Mouse (Mus musculus) right cerebral cortex, adult 18-20 months (tissue): Measurements from ENCODE around the gene E4f1.
"Not testable (repeated sequence)": the region's sequence is repeated elsewhere in the genome, so short reads cannot be mapped to it uniquely, and the experiment has no call there.

ENCODE experiments used
- DNase-seq: peaks from one replicate; pipeline ENCODE4 v3.0.0; 2022; ENCODE audit warnings: mixed read lengths

E4f1 gene

DNA sequence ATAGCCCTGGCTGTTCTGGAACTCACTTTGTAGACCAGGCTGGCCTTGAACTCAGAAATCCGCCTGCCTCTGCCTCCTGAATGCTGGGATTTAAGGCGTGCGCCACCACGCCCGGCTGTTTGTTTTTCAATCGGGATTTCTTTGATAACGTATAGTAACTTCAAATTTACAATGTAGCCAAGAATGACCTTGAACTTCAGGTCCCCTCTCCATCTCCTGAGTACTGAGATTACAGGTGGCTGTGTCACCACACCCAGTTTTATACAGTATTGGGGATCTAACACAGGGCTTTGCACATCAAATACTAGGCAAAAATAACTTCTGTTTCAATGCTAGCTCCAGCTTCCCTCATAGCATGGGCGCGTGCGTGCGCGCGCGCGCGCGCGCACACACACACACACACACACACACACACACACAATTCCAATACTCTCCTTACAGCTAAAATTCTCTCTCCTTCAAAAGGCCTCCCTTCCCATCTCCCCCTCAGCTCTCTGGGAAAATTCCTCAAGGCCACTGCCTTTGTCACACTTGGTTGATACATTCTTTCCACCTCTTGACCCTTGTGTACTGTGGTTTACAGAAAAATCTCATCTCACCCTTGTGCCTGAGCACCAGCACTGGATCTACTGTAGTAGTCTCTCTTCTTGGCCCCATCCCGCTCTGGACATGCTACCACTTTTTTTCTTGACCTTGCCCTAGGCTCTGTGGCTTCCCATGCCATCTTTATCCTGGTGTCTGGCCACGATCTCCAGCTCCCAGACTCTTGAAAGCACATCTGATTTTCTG is 11.1 kb upstream of the E4f1 start:
- no peak for DNase-seq

DNA sequence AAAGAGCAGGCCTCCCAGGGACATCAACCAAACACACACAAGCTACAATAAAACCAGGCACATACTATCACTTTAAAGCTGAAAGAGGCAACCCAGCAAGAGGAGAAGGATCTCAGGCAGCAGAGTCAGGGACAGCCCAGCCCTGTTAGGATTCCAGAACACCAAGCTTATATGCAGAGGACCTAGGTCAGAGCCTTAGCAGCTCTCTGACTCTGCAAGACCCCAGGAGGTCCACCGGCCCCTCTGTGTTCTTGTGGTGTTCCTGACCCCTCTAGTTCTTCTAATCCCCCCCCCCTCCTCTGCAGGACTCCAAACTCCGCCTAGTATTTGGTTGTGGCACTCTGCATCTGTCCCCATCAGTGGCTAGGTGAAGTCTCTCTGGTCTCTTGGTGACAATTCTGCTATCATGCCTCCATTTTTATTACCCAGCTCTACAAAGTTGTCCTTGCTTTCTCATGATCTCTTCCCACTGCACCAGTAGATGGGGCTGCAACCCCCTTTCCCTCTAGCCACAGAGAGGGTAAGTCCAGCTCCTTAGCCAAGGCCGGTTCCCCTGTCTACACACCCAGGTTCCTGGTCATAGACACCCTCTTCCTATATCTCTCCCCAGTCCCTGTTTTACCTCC is 10.2 kb upstream of the E4f1 start:
- no peak for DNase-seq

- no peak for DNase-seq
These were observed 9.3 kb upstream of the E4f1 start for GRCm38 (mm10) chr17:24479431-24479830.

- peak; percentile 97 for DNase-seq
These were observed 8.7 kb upstream of the E4f1 start, which contains the start of gene Mlst8 for GRCm38 (mm10) chr17:24478663-24479380. Mlst8 (minus strand) TSS chr17:24479078.

DNA sequence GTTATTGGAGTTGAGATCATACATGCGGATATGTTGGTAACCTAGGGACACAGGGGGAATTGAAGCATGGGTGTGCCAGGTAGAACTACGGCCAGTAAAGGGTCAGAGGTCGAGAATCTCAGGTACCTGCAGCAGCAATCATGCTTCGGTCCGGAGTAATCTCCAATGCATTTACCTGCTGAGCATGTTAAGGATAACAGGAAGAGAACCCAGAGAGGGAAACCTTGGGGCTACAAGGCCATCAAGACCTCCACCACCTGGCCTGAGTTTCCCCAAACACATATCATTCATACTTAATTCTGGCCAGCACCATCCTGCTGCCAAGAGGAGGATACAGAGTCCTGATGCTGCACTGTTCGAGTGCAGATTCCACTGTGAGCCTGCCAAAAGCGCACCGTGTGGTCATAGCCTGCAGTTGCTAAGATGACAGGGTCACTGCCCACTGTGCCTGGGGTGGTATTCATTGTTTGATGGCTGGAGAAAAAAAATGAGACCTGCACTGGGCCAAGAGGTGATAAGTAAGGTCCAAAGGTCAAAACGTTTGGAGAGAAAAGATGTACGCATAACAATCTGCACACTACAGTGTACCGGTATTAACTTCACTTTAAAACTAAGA is 8.0 kb upstream of the E4f1 start:
- no peak for DNase-seq

DNA sequence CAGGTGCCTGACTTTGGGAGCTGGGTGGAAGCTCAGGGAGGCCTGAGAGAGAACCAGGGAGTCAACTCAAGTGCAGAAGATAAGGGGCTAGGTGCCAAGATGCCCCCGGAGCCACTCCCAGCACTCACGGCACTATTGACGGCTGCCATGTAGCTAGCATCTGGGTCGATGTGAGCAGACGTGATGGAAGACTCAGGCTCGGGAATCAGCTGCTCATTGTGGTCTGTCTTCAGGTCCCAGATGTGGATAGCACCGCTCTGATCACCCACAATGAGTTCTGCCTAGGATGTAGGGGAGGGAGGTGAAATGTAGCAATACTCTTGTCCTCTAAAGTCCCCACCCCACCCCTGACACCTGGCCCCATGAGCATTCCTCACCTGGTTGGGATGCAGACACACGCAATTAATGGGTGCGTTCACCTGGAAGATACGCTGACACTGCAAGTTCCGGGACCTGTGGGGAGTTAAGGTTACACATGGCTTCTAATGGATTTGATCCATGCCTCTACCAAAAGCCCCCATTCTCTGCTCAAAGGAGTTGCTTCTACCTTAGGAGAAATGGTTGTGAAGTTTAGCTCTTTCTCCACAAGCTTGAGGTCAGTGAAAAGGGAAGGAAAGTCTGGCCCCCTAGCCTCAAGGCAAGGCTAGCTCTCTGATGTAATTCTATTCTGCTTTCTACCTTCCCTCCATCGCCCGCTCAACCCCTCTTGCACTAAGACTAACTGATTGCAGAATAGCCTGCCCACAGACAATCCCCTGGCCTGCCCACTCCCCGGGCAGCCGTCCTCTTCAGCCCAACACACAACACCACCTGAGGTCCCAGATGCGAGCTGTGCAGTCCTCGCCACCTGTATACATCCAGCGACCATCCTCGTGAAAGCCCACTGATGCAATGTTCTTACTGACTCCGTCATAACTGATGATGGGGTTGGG is 7.2 kb upstream of the E4f1 start:
- DNase-seq: no peak

DNA sequence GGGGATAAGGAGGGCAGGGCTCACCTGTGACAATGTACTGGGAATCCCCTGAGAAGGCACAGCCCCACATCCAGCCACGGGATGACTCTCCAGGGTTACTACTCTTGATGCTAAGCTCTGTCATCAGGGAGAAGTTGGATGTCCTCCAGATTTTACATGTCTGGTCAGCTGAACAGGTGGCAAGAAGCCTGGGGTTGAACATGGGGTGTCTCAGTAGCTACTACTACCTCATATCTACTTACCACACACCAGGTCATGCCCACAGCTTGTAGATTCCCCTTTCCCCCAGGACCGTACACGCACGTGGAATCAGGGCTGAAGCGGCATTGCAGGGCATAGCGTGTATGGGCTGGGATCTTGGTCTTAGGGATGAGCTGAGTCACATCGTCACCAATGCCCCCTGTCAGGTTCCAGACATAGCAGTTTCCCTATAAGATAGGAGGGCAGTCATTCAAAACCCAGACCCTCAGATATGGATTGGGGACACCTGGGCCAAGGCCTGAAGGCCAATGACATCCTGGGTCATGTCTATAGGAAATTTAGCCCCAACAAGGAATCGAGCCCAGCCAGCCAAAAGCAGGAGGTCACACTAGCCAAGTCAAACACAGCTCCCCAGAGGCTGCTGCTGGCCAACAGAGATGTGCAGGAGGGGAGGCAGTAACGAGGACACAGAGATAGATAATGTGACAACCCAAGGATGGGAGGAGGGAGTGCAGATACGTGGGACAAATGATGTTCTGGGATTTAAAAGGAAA is 6.1 kb upstream of the E4f1 start:
- DNase-seq: no peak

- no peak for DNase-seq
These were observed 5.5 kb upstream of the E4f1 start for GRCm38 (mm10) chr17:24475586-24475985.

GRCm38 (mm10) chr17:24474557-24474956 is 4.4 kb upstream of the E4f1 start:
- DNase-seq: peak; percentile 58

- no peak for DNase-seq
These were observed 3.6 kb upstream of the E4f1 start, which contains the start of gene Bricd5 for GRCm38 (mm10) chr17:24473612-24474275. Bricd5 (plus strand) TSS chr17:24473884.

GRCm38 (mm10) chr17:24472512-24472911 is 2.4 kb upstream of the E4f1 start:
- DNase-seq: no peak

- peak; percentile 51 for DNase-seq
These were observed 801 bp upstream of the E4f1 start for GRCm38 (mm10) chr17:24470701-24471527.

GRCm38 (mm10) chr17:24469336-24469909 is 690 bp downstream of the E4f1 start:
- no peak for DNase-seq

- DNase-seq: no peak
These were observed 1.4 kb downstream of the E4f1 start for GRCm38 (mm10) chr17:24468636-24469246.

DNA sequence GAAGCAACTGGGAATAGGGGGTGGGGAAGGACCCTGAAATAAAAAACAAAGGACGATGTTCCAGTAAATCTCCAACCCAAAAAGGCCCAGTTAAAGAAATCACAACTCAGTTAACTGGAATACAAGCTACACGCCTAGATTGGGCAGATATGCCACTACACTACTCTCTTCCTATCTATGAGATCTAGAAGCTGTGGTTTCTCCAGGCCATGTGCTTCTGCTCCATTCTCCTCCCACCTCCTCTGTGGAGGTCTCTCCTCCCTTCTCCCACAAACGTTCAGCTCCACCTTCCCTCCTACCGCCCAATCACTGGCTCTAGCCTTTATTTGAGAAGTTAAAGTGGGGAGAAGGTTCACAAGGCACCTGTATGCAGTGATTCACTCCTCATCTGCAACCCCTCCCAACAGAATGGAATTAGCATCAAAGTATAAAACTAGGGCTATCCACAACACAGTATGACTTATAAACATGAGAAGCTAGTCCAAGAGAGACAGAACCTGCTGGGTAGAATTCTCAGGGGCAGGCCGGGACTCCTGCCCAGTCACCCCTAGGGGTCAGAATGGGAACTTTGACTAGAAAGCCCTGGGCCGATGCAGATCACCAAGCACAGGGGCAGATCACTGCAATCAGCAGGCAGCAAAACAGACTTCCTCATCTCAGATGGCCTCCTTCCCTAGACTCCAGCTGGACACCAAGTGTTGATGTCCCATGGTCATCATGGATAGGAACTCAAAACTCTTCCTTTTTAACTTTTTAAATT is 6.6 kb downstream of the E4f1 start:
- DNase-seq: no peak

DNA sequence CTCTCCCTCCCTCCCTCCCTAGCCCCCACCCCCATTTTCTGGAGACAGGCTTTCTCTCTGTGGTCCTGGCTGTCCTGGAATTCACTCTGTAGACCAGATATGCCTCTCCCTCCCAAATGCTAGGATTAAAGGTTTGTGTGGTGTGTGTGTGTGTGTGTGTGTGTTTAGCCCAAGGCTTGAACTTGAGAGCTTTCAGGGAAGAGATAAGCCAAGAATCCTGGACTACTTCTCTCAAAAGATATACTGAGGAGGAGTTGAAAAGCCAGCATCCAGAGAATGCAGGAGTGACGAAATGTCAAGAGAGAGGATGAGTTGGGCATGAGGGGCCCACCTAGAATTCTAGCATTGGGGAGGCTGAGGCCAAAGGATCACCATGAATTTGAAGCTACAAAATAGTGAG is 7.2 kb downstream of the E4f1 start:
- no peak for DNase-seq

- no peak for DNase-seq
These were observed 8.5 kb downstream of the E4f1 start for GRCm38 (mm10) chr17:24461580-24461979.

DNA sequence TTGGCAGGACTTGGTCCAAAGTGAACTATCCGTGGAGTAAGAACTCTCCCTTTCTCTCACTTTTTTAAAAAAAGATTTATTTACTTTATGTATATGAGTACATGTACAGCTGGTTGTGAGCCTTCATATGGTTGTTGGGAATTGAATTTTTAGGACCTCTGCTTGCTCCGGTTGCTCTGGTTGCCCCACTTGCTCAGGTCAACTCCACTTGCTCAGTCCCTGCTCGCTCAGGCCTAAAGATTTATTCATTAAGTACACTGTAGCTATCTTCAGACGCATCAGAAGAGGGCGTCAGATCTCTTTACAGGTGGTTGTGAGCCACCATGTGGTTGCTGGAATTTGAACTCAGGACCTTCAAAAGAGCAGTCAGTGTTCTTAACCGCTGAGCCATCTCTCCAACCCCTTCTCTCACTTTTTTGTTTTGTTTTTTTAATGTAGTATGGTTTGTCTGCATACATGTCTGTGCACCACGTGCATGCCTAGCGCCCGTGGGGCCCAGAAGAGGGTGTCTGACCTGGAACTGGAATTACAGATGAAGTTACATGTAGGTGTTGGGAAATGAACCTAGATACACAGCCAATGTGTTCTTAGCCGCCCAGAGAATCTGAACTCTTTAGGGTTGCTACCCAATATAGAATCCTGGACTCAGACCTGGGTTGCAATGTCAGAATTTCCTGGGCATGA is 14.4 kb downstream of the E4f1 start:
- not testable (repeated sequence) for DNase-seq
